Mouse (Mus musculus): ENCODE results near the gene Usp37.
"Not testable (repeated sequence)": the region's sequence is repeated elsewhere in the genome, so short reads cannot be mapped to it uniquely, and the experiment has no call there.

Gene Usp37

DNA sequence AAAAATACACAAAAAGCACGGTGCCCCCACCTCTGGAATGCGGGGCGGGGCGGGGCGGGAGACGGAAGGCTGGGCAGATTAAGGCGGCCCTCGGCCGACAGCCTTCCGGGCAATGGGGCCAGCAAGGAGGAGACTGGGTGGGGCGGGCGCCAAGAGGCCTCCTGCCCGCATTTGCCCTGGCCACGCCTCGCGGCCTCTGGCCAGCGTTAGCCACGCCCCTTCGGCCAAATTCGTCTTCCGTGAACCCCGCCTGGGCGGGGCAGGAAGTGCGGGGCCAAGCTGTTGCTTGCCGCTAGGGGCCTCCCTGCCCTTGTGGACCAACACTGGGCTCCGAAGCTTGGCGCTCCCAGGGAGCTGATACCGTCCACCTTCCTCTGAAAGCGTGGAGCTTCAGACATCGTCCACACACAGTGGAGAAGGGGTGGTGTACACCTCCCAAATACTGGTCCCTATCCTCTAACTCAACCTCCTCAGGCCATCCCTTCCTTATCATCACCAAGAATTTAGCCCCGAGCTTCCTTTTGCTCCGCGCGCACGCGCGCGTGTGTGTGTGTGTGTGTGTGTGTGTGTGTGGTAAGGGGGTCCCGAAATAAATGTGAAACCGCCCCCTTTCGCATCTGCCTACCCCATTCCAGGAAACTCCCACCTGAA, 146.7 kb downstream of the Usp37 start:
- DNase-seq (ENCODE audit: low spot score in 2 of 2), result peak; percentile 86 to 93

DNA sequence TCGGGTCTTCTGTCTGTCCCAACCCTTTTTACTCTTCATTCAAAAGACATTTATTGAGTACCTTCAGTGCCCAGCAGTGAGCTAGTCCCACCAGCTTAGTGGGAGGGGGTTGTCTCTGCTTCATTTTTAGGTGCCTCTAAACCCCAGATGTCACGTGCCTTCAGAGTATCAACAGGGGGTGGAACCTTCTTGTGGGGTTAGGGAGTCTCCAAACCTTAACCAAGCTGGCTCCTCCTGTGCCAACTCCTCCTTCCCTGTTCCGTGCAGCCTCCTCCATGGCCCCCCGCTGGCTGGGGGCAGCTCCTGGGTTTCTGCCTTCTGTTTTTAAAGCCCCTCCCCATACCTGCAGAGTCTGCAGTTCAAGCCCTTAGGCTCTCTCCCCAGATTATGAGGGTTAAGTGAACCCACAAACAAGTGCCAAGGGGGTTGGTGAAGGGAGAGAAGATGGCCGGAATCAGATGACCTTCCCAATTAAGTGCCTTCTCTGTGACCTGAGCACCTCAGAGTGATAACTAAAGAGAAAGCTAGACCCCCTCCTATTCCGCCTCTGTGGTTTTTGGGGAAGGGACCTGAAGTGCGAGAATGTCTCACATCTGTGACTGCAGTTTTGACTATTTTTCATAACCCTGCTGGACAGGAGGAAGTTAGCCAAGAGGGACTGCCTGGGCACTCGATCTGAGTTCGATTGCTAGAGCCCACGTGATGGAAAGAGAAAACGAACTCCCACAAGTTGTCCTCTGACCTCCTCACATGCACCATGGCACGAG, 147.4 kb downstream of the Usp37 start:
- DNase-seq (ENCODE audit: low spot score in 2 of 2), result not testable (repeated sequence)

DNA sequence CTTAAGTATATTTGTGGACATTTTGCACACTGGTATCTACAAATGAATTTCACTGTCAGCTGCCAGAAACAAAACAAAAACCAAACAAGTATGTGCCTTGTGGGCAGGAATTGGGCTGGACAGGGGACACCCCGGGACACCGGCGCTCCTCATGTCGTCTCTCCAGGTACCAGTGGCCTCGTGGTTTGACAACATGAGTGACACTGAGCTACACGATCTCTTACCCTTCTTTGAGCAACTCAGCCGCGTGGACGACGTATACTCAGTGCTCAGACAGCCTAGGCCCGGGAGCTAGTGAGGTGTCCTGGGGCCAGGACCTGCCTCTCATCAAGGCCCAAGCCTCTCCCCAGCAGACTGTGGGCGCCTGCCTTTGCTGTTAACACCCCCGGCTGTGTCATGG, 148.8 kb downstream of the Usp37 start:
- DNase-seq (ENCODE audit: low spot score in 2 of 2), result no peak

DNA sequence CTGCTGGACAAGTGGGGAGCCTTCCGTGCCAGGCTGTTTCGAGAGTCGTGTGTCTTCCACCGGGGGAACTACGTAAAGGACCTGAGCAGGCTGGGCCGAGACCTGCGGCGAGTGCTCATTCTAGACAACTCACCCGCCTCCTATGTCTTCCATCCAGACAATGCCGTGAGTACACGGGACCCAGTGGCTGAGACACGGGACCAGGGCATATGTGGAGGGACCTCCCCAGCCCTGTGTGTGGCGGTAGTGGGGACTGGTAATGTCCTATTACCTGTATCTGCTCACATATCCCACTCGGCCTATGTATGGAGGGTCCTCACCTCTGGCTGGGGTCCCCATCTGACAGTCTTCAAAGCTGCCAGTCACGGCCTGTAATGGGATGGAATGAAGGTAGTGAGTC, 149.2 kb downstream of the Usp37 start:
- no peak for DNase-seq (ENCODE audit: low spot score in 2 of 2)

DNA sequence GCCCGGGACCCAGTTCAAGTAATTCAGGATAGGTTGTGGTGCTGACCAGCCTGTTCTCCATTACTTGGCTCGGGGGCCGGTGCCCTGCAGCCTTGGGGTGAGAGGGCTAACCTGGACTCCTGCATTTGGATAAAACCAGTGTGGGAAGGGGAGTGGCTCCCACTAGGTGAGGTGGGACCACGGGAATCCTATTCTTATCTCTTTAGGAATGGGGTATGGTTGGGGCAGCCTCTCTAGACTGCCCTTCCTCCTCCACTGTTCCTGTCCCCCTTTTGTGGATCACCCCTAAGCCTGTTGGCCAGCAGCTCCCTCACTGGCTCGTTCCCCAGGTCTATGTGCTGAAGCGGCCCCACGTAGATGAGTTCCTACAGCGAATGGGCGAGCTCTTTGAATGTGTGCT, 149.8 kb downstream of the Usp37 start:
- no peak for DNase-seq (ENCODE audit: low spot score in 2 of 2)

DNA sequence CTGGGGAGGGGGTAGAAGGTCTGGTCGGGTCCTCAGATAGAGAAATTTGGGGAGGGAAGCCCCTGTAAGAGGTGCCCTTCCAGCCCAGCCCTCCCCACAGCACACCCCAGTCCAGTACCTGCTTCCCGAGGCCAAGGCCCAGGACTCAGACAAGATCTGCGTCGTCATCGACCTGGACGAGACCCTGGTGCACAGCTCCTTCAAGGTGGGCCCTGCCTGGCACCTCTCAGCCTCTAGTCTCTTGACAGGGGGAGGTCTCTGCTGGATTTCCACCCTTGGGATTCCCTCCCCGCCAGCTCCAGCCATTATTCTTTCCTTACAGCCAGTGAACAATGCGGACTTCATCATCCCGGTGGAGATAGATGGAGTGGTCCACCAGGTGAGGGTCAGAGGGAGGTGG, 150.4 kb downstream of the Usp37 start:
- DNase-seq (ENCODE audit: low spot score in 2 of 2), result no peak

DNA sequence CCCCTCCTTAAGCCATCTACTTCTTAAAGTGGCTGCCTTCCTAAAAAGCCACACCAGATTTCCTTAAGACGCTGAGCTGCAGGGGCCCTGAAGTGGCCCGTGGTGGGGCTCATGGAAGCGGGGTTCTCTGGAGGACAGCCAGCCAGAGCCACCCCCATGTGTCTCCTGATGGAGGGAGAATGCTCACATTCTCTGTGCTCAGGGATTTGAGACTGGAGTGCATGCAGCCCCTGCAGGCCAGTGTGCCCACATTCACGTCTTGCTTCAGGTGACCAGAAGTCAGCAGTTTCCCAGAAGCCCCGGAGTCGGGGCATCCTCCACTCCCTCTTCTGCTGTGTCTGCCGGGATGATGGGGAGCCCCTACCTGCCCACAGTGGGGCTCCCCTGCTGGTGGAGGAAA, 151.1 kb downstream of the Usp37 start:
- DNase-seq (ENCODE audit: low spot score in 2 of 2), result no peak

DNA sequence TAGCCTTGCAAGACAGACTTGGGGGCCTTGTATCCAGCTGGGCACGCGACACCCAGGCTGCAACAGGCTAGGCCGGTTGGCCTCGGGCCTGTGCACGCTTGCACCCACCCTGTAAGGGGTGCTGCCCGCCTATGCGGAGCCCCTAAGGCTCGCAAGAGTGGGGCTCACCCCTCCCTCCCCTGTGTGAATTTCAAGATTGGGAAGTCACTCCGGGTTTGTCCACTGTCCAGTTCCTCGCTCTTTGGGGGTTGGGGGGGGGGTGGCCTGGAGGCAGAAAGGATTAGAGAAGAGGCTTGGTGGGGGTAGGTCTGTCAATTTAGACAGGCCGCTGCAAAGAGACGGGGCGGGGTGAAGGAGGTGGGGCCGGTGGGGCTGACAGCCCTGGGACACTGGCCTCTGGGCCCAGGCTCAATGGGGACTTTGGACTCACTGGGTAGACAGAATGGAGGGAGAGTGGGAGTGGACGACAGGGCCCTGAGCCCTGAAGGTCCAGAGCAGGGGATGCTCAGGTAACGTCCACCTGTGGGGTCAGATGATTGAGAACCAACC, 151.6 kb downstream of the Usp37 start:
- no peak for DNase-seq (ENCODE audit: low spot score in 2 of 2)

DNA sequence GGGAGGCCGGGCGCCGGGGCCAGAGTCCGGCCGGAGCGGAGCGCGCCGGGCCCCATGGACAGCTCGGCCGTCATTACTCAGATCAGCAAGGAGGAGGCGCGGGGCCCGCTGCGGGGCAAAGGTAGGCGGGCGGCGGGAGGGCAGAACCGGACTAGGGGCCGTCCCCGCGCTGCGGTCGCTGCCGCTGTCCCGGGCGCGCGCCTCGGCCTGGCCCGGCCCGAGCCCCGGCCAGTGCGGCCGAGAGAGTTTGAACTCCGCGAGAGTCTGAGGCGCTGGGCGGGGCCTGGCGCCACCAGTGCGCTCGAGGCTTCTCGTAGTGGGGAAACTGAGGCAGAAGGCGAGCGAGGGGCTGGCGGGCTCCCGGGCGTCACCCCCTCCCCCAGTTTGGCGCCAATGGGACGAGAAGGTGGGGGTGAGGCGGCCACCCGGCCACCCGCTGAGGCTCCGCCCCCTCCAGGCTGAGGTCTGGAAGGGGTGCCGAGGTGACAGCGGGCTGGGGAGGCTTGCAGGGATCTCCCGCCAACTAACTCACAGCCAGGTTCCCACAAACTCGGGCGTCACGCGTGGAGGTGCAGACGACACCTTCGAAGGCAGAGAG, 152.1 kb downstream of the Usp37 start:
- DNase-seq (ENCODE audit: low spot score in 2 of 2), result peak in 1 of 2 experiments; percentile 52

DNA sequence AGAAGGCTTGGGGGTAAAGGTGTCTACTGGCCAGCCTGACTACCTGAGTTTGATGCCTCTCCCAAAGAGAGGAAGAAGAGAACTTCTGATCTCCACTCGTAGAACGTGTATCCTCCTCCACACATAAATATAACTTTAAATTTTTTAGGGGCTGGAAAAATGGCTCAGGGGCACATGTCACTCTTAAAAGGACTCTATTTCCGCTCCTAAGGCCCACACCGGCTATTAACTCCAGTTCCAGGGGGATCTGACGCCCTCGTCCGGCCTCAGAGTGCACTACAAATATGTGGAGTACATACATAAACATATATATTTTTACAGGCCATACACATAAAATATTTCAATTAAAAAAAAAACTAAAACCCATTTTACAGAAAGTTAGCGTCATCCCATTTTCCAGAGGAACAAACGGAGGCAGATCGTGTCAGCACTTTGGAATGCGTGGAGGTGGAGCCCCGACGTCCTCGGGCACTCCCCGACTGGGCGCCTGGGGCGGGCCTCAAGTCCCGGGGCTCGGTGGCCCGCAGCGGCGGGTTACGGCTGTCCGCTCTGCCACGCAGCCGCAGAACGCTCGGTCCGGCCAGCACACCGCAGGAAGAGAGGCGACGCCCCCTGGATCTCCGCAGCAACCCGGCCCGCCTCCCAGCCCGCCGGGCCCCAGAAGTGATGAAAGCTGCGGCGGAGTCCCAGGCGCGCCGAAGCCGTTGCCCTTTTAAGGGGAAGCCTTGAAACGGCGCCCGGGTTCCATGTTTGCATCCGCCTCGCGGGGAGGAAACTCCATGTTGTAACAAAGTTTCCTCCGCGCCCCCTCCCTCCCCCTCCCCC, 152.9 kb downstream of the Usp37 start, which contains the start of gene Ctdsp1:
Gene Ctdsp1, plus strand, starts transcription at position 586 of the 825 bp plus-strand sequence.
- peak; percentile 86 to 91 for DNase-seq (ENCODE audit: low spot score in 2 of 2)

DNA sequence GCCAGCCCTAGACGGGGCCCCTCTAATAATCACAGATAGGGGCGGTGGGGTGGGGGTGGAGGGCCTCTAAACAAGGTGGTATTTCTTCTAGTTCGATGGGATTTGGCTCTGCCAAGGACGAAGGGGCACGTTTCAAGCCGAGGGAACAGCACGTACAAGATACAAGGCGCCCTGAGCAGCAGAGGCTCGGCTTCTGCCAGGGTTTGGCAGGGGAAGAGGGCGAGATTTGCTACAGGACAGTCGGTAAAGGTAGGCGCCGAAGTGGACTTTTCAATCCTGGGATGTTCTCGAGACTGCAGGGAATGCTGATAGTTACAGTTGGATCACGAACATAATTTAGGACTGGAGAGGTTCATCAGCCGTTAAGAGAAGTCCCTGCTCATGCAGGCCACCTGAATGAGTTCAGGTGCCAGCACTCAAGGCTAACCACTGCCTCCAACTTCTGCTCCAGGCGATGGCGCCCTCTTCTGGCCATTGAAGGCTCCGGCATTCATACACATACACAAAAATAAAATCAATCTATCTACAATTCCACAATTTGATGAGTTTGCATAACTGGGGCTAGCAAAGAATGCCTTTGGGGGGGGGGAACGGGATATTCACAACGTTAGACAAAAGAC, 153.7 kb downstream of the Usp37 start:
- DNase-seq (ENCODE audit: low spot score in 2 of 2), result peak in 1 of 2 experiments; percentile 41

DNA sequence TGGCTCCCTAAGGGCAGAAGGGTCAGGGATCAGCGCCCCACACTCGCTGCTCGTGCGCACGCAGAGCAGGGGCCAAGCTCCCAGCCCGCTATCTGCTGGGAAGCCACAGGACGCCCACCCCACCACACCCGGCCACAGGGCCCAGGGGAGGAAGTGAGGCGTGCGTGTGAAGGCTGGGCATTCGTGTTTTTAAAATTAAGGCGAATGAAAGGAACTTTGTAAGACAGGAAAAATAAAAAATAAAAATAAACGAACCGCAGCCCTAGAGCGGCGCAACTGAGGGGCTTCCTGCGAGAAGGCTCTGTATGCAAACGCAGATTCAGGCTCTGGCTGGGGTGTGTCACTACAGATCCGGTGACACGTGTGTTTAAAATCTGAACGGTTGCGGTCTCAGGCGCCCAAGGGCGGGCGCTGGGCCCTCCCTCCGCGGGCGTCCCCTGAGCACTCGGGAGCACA, 154.2 kb downstream of the Usp37 start:
- no peak for DNase-seq (ENCODE audit: low spot score in 2 of 2)

DNA sequence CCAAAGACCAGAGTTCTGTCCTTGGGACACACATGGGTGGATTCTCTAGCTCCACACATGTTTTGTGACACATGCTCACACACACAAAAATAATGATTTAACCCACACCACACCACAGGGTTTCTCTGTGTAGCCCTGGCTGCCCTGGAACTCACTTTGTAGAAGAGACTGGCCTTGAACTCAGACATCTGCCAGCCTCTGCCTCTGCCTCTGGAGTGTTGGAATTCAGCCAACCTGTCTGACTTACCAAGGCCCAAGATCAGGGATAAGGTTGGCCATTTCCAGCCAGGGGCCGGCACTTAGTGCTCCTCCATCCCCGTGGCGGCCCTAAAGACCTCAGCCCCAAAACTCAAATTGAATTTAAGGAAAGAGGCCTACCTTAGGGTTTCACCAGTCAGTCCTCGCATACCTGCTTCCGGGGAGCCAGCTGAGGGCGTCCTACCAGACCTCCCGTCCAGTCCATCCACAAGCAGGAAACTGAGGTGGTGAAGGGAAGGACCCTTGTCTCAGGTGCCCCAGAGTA, 155.6 kb downstream of the Usp37 start:
- DNase-seq (ENCODE audit: low spot score in 2 of 2), result no peak

DNA sequence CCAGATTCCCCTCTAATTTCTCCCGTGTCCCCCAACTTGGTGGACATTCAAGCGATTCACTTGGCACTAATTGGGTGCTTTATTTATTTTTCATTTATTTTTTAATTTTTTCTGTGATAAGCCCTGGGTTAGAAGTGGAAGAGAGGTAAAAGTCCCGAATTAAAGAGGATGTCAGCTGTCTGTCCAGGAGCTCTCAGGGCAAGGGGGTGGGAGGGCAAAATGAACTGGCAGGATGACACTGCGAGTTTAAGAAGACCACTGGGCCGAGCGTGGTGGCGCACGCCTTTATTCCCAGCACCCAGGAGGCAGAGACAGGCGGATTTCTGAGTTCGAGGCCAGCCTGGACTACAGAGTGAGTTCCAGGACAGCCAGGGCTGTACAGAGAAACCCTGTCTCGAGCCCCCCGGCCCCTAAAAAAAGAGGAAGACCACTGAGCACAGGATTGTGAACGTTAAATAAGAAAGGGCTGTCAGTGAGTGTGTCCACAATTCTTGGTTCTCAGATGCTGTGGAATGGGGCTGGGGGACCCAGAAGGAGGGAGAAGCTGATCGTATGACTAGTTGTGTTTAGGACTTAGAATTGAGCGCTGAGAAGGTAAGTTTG, 156.6 kb downstream of the Usp37 start:
- DNase-seq (ENCODE audit: low spot score in 2 of 2), result no peak

DNA sequence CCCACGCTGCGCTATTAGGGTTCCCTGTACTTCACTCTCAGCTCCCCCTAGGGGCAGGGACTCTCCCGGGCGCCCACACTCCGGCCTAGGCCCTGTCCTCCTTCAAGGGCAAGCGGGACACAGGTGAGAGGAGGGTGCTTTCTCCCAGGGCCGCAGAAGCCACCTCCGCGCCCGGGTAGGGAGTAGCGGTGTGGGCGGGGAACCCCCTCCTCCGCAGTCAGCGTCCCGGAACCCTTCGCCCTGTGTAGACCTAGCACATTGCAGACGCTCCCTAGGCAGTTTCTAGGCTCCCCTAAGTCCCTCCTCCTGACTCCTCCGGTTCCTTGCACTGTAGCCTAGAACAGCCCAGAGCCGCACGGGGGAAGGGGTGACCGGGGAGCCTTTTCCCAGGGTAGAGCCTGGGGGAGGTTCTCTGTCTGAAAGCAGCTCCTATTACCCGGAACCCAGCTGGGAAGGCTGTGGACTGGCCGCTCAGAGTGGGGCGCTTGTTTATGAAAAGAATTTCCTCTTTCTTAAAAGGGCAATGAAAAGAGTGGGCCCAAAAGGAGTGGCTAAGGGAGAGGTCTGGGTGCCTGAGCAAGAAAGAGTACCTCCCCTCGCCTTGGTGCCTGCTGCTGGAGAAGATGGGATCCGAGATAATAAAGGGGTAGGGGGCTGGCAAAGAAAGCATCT, 157.2 kb downstream of the Usp37 start:
- peak; percentile 77 to 81 for DNase-seq (ENCODE audit: low spot score in 2 of 2)

DNA sequence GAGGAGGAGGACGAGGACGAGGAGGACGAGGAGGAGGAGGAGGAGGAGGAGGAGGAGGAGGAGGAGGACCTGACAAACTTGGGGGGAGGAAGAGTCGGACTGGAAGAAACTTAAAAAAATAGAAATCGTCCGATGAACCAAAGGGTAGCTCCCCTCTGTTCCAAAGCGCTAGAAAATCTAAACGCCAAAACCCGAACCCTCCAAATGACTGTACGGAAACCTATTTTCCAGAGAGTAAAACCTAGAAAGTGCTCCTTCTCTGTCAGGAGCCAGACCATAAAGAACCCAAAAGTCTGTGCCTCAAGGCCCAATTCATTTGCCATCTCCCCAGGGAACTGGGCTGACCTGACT, 157.7 kb downstream of the Usp37 start:
- no peak for DNase-seq (ENCODE audit: low spot score in 2 of 2)

DNA sequence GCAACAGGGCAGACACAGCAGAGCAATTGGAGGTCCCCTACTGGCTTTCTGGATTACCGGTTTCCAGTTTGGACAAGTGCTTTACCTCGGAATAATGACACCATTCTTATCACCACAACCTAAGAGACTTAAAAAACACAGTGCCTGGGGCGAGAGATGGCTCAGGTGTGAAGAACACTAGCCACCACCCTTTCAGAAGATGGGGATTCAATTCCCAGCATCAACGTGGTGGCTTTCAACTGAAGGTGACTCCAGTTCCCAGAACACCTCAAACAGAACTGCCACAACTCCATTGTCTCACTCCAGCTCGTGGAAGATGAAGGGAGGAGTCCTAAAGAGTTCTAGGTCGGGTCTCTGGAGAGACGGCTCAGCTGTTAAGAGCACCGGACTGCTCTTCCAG, 158.6 kb downstream of the Usp37 start:
- DNase-seq (ENCODE audit: low spot score in 2 of 2), result no peak

Data from cerebellum, postnatal 4 days (tissue).